Mouse (Mus musculus) embryonic facial prominence, embryonic 14.5 days (tissue): ENCODE measurements around the gene Fbxl15. TPM values are rescaled to one million over a fixed set of nuclear protein-coding genes. Genes with fewer than 3 reads are reported as not detected.

Experiments used
- ATAC-seq: fragments of 200-750 bp; cut with Nextera tagmentation; 2 replicates; pipeline ENCODE4 v1.8.0; 2017; ENCODE audit warnings: low read depth, moderate number of reproducible peaks, moderate TSS enrichment
- DNase-seq: peaks from one replicate; pipeline ENCODE4 v3.0.0-alpha.2; 2015; ENCODE audit warnings: low spot score
- H3K27ac ChIP-seq: fragments of 300-500 bp; sonication (generic); replicated peaks from 2 replicates; pipeline ENCODE4 v1.5.1; 2014; ENCODE audit warnings: low read depth, mild to moderate bottlenecking, low read length, moderate library complexity
- H3K27me3 ChIP-seq: fragments of 300-500 bp; sonication (generic); replicated peaks from 2 replicates; pipeline ENCODE4 v1.6.1; 2014; ENCODE audit warnings: low read length; ENCODE audit not compliant: control insufficient read depth, insufficient read depth
- H3K36me3 ChIP-seq: fragments of 300-500 bp; sonication (generic); 2 replicates; pipeline ENCODE4 v1.6.1; 2014; ENCODE audit warnings: low read length, mixed read lengths; ENCODE audit not compliant: control insufficient read depth, insufficient read depth
- H3K4me1 ChIP-seq: fragments of 300-500 bp; sonication (generic); 2 replicates; pipeline ENCODE4 v1.6.1; 2014; ENCODE audit warnings: antibody characterized with exemption, low read length; ENCODE audit not compliant: control insufficient read depth, insufficient read depth
- H3K4me2 ChIP-seq: fragments of 300-500 bp; sonication (generic); 2 replicates; pipeline ENCODE4 v1.6.1; 2014; ENCODE audit warnings: low read depth, mild to moderate bottlenecking, low read length, moderate library complexity, mixed read lengths
- H3K4me3 ChIP-seq: fragments of 300-500 bp; sonication (generic); 2 replicates; pipeline ENCODE4 v1.5.1; 2014; ENCODE audit warnings: low read depth, mild to moderate bottlenecking, low read length
- H3K9ac ChIP-seq: fragments of 300-500 bp; sonication (generic); 2 replicates; pipeline ENCODE4 v1.6.1; 2014; ENCODE audit warnings: low read depth, mild to moderate bottlenecking, low read length, moderate library complexity, mixed read lengths
- H3K9me3 ChIP-seq: fragments of 300-500 bp; sonication (generic); 2 replicates; pipeline ENCODE4 v1.6.1; 2016; ENCODE audit warnings: low read length; ENCODE audit not compliant: control insufficient read depth
- WGBS: fragments of 180-500 bp; shearing (Covaris S2); extraction: QIAGEN DNeasy Blood & Tissue Kit; methylation state at CpG from one replicate; pipeline ENCODE4 v1.1.7; 2014; 5-methylcytosine and 5-hydroxymethylcytosine counted together
- polyA plus RNA-seq: library from polyadenylated mRNA; unstranded; fragments of >200 nt; fragmentation: Nextera tagmentation; extraction: Ambion mirVana; gene quantifications from 2 replicates; pipeline ENCODE4 v1.2.1, GENCODE M21; 2014

Fbxl15 gene
- polyA plus RNA-seq, 1 experiment from 2014 or later: 13.8 TPM

DNA sequence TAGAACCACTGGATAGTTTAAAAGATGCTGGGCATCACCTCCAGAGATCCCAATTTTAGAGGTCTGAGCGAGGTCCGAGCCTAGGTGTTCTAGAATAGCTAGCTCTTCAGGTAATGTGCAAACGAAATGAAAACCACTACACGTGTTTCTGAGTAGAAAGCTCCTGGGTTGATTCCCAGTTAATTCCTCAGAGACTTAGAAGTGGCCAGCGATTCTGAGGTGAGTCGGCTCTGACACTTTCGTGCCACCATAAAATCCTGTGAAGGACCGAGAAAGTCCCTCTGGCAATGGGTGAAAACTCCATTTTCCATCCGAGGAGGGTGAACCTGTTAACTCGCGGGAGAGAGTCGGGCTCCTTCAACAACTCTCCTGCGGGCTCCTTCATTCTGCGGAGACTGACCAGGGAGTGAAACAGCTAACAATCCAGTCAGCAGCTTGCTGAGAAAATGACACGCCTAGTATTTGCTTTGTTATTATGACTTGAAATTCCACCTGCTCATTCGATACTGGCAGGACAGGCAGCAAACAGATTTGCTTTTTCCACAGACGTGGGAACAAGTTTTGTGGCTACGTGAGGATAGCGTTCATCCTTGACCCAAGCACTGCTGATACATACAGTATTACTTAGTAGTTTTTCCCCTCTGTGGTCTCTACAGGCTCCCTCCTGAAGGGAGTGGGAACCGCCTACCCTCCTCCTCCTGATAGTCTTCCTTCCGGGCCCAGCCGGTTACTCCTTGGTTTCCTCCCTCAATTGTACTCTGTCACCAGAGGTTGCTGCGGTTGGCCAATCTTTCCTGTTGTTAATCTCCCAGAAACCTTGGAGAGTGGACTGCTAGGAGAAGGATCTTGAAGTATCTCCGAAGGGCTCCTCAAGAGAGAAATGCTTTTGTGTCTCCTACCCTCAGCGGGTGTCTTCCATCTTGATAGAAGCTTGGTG, 29.6 kb downstream of the Fbxl15 start:
- DNase-seq (no peak), ATAC-seq (no peak)
- H3K27ac ChIP-seq: no peak overlapping the region
- no peaks in the 10 kb centered on the region for H3K9me3 ChIP-seq
- peak overlapping the region; percentile 76 for H3K4me2 ChIP-seq
- no peaks in the 10 kb centered on the region for H3K36me3 ChIP-seq
- peaks cover 20% of the 10 kb centered on the region for H3K27me3 ChIP-seq
- peak overlapping the region; percentile 45 for H3K4me3 ChIP-seq
- 19% methylated on average over 25 of the region's 25 CpGs for WGBS
- no peak overlapping the region for H3K9ac ChIP-seq
- peaks cover 10% of the 10 kb centered on the region; the same call in 1 of the 2 replicates for H3K4me1 ChIP-seq

GRCm38 (mm10) chr19:46358381-46358780, 30.4 kb downstream of the Fbxl15 start:
- WGBS: 66% methylated on average over 4 of the region's 4 CpGs

GRCm38 (mm10) chr19:46362104-46362503, 34.1 kb downstream of the Fbxl15 start:
- H3K4me2 ChIP-seq: no peak overlapping the region
- no peaks in the 10 kb centered on the region for H3K36me3 ChIP-seq
- H3K4me1 ChIP-seq: peaks cover 4% of the 10 kb centered on the region; the same call in 1 of the 2 replicates
- peaks cover 11% of the 10 kb centered on the region for H3K27me3 ChIP-seq
- H3K9ac ChIP-seq: no peak overlapping the region
- H3K4me3 ChIP-seq: no peak overlapping the region
- DNase-seq (no peak), ATAC-seq (no peak)
- WGBS: 86% methylated on average over 8 of the region's 8 CpGs
- H3K27ac ChIP-seq: no peak overlapping the region
- H3K9me3 ChIP-seq: no peaks in the 10 kb centered on the region

More at GRCm38 (mm10) chr19:46358381-46358780, 30.4 kb downstream of the Fbxl15 start:
- ATAC-seq: no peak
- Histone ChIP-seq H3K27me3 (peaks cover 20% of the 10 kb centered on the region), H3K9me3 (no peaks in the 10 kb centered on the region), H3K27ac (no peak overlapping the region), H3K4me1 (peaks cover 10% of the 10 kb centered on the region; the same call in 1 of the 2 replicates), H3K4me3 (no peak overlapping the region), H3K4me2 (no peak overlapping the region), H3K9ac (no peak overlapping the region), H3K36me3 (no peaks in the 10 kb centered on the region)
- DNase-seq: no peak

- H3K27me3 ChIP-seq: no peaks in the 10 kb centered on the region; the same call in 1 of the 2 replicates
- ATAC-seq (no peak), DNase-seq (no peak)
- H3K9ac ChIP-seq: no peak overlapping the region
- H3K4me3 ChIP-seq: no peak overlapping the region
- H3K36me3 ChIP-seq: no peaks in the 10 kb centered on the region
- no peak overlapping the region for H3K4me2 ChIP-seq
- H3K9me3 ChIP-seq: no peaks in the 10 kb centered on the region
- no peak overlapping the region for H3K27ac ChIP-seq
- no peaks in the 10 kb centered on the region for H3K4me1 ChIP-seq
- 76% methylated on average over 11 of the region's 11 CpGs for WGBS
These were observed 35.5 kb downstream of the Fbxl15 start for GRCm38 (mm10) chr19:46363294-46364009.

GRCm38 (mm10) chr19:46367798-46368590, 40.0 kb downstream of the Fbxl15 start:
- H3K4me2 ChIP-seq: no peak overlapping the region
- no peak for ATAC-seq
- no peak overlapping the region for H3K27ac ChIP-seq
- no peaks in the 10 kb centered on the region for H3K9me3 ChIP-seq
- DNase-seq: no peak
- H3K4me3 ChIP-seq: no peak overlapping the region
- H3K36me3 ChIP-seq: no peaks in the 10 kb centered on the region
- no peak overlapping the region for H3K9ac ChIP-seq
- H3K27me3 ChIP-seq: no peaks in the 10 kb centered on the region
- WGBS: 88% methylated on average over 21 of the region's 23 CpGs
- H3K4me1 ChIP-seq: no peaks in the 10 kb centered on the region

DNA sequence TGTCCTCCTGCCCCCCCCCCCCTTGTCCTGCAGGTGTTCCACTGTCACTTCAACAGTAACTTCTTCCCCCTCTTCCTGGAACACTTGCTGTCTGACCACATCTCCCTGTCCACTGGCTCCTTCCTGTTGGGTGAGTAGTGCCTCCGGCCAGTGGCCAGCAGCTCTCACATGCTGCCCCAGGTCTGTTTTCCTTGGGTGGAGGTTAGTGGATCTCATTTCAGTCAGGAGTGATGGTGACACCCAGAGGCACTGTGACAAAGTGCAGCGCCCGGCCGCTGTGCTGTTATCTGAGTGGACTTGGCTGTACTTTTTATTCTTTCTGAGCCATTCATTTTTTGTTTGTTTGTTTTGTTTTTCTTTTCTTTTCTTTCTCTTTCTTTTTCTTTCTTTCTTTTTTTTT, 41.2 kb downstream of the Fbxl15 start:
- H3K4me2 ChIP-seq: no peak overlapping the region
- no peaks in the 10 kb centered on the region for H3K9me3 ChIP-seq
- no peaks in the 10 kb centered on the region for H3K36me3 ChIP-seq
- H3K9ac ChIP-seq: no peak overlapping the region
- H3K4me1 ChIP-seq: no peaks in the 10 kb centered on the region
- no peak overlapping the region for H3K27ac ChIP-seq
- 0 out of 2 replicates have a peak, but pooled peaks have one; percentile 35 for ATAC-seq
- DNase-seq: peak; percentile 38
- 25% methylated on average over 4 of the region's 4 CpGs for WGBS
- no peak overlapping the region for H3K4me3 ChIP-seq
- no peaks in the 10 kb centered on the region for H3K27me3 ChIP-seq

GRCm38 (mm10) chr19:46374477-46375088, 46.6 kb downstream of the Fbxl15 start:
- Histone ChIP-seq H3K27ac (no peak overlapping the region), H3K4me2 (no peak overlapping the region), H3K9me3 (no peaks in the 10 kb centered on the region), H3K4me3 (no peak overlapping the region), H3K36me3 (peaks cover 35% of the 10 kb centered on the region), H3K9ac (no peak overlapping the region), H3K4me1 (no peaks in the 10 kb centered on the region), H3K27me3 (no peaks in the 10 kb centered on the region)
- DNase-seq: no peak
- WGBS: 46% methylated on average over 18 of the region's 21 CpGs
- 0 out of 2 replicates have a peak, but pooled peaks have one; percentile 16 for ATAC-seq

DNA sequence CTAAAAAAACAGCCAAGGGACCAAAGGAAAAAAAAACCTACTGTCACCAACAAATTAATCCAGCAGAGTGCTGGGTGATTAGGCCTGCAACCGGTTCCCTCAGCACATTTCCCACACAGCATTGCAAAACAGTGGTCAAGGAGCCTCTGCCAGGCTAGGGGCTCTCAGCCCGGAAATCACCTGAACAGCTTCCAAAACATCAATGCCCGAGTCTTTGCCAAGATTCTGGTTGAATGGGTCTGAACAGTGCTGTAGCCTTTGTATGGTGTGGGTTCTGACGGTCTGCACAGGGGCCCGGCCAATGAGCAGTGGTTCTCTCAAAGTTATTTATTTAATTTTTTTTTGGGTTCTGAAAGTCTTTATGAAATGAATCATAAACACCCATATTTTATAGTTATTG, 47.5 kb downstream of the Fbxl15 start:
- Histone ChIP-seq H3K27ac (no peak overlapping the region), H3K4me1 (no peaks in the 10 kb centered on the region), H3K36me3 (peaks cover 44% of the 10 kb centered on the region), H3K9me3 (no peaks in the 10 kb centered on the region), H3K4me2 (no peak overlapping the region), H3K27me3 (no peaks in the 10 kb centered on the region), H3K4me3 (no peak overlapping the region), H3K9ac (no peak overlapping the region)
- DNase-seq (no peak), ATAC-seq (no peak)
- WGBS: 57% methylated on average over 5 of the region's 5 CpGs
